Mouse (Mus musculus): ENCODE data around the gene Zfp503. TPM values are rescaled to one million over a fixed set of nuclear protein-coding genes. Genes with fewer than 3 reads are reported as not detected.
A peak's percentile ranks its signal among the peaks of the same experiment; 100 is the strongest.

The Zfp503 gene
- polyA plus RNA-seq, 2 experiments = 15.3 to 45.1 TPM

DNA sequence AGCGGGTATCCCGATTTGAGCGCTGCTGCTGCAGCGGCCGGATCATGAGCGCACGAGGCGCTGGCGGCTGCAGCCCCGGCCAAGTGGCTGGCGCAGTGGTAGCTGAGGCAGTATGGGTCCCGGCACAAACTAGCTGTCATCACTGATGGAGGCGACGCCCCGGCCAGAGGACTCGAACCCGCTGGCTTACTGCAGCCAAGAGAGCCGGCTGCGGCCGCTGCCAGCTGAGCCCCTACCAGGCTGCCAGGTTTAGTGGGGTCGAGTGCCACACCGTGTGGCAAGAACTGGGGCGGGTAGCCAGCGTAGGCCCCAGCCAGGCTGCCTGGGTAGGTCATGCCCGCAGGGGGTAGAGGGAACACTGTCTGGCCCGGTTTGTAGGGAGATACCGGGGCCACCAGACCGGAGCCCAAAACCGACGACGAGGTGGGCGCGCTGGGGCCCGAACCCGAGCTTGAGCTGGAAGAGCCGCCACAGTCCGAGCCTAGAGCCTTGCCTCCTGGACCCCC is 3.9 kb downstream of the Zfp503 start:
- peak overlapping the region; percentile 95 for H3K9ac ChIP-seq (ENCODE audit: low read depth, low read length, severe bottlenecking)
- H3K4me1 ChIP-seq (ENCODE audit: control insufficient read depth, insufficient read depth, low read length) = peaks cover 21% of the 10 kb centered on the region
- H3K4me3 ChIP-seq (replicated peaks; ENCODE audit: low read length) = peak overlapping the region; percentile 91
- peaks cover 7% of the 10 kb centered on the region; the same call in 1 of the 2 replicates for H3K27me3 ChIP-seq (ENCODE audit: control insufficient read depth, insufficient read depth, low read length)
- WGBS = 1% methylated on average over 35 of the region's 37 CpGs
- DNase-seq (ENCODE audit: low spot score) (no peak), ATAC-seq (ENCODE audit: low FRiP score, low read depth) (no peak)
- peak overlapping the region; percentile 72 for H3K4me2 ChIP-seq (replicated peaks; ENCODE audit: low read depth, low read length, severe bottlenecking)
- H3K36me3 ChIP-seq (ENCODE audit: control insufficient read depth, insufficient read depth, low read length) = peaks cover 34% of the 10 kb centered on the region
- peak overlapping the region; percentile 97 for H3K27ac ChIP-seq (replicated peaks; ENCODE audit: low read depth, low read length)
- H3K9me3 ChIP-seq (ENCODE audit: control insufficient read depth, low read length) = no peaks in the 10 kb centered on the region
- TF ChIP-seq POLR2A (IDR thresholded peaks at IDR 0.05; ENCODE audit: borderline replicate concordance, extremely low read depth, insufficient read depth, insufficient read length) = 0 out of 2 replicates have a peak, but pooled peaks have one; percentile 23

DNA sequence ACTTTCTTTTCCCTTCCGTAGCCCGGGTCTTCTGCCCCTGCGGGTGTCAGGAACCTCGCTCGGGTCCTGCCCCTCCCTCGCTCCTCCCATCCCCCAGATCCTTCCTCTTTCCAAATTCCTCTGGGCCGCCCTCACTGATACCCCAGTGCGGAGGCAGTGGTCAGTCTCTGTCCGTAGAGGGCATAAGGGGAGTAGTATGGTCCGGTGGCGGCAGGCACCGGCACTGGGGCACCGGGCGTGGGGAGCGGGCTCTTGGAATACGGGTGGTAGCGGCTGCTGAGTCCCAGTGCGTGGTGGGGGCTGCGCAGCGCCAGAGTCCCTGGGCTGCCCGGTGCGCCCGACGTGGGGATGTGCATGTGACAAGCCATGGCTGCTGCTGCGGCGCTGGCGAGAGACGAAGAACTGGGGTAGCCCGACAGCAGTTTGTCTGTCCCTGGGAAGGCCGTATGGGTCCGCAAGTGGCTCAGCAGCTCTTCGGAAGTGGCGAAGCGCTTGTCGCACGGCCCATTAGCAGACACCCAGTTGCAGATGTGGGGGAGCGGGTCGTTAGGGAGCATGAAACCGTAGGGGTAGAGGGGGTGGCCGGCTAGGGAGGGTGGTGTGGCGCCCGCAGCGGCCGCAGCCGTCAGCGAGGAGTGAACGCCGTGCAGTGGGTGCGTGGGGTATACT is 4.5 kb downstream of the Zfp503 start:
- WGBS = 2% methylated on average over 48 of the region's 49 CpGs
- peak overlapping the region; percentile 95 for H3K9ac ChIP-seq (ENCODE audit: low read depth, low read length, severe bottlenecking)
- peak overlapping the region; percentile 72 for H3K4me2 ChIP-seq (replicated peaks; ENCODE audit: low read depth, low read length, severe bottlenecking)
- peaks cover 34% of the 10 kb centered on the region for H3K36me3 ChIP-seq (ENCODE audit: control insufficient read depth, insufficient read depth, low read length)
- no peaks in the 10 kb centered on the region for H3K9me3 ChIP-seq (ENCODE audit: control insufficient read depth, low read length)
- no peak for DNase-seq (ENCODE audit: low spot score)
- no peak for ATAC-seq (ENCODE audit: low FRiP score, low read depth)
- H3K27me3 ChIP-seq (ENCODE audit: control insufficient read depth, insufficient read depth, low read length) = peaks cover 3% of the 10 kb centered on the region; the same call in 1 of the 2 replicates
- no peak for TF ChIP-seq POLR2A (IDR thresholded peaks at IDR 0.05; ENCODE audit: borderline replicate concordance, extremely low read depth, insufficient read depth, insufficient read length)
- H3K4me1 ChIP-seq (ENCODE audit: control insufficient read depth, insufficient read depth, low read length) = peaks cover 18% of the 10 kb centered on the region
- peak overlapping the region; percentile 91 for H3K4me3 ChIP-seq (replicated peaks; ENCODE audit: low read length)
- peak overlapping the region; percentile 97 for H3K27ac ChIP-seq (replicated peaks; ENCODE audit: low read depth, low read length)

DNA sequence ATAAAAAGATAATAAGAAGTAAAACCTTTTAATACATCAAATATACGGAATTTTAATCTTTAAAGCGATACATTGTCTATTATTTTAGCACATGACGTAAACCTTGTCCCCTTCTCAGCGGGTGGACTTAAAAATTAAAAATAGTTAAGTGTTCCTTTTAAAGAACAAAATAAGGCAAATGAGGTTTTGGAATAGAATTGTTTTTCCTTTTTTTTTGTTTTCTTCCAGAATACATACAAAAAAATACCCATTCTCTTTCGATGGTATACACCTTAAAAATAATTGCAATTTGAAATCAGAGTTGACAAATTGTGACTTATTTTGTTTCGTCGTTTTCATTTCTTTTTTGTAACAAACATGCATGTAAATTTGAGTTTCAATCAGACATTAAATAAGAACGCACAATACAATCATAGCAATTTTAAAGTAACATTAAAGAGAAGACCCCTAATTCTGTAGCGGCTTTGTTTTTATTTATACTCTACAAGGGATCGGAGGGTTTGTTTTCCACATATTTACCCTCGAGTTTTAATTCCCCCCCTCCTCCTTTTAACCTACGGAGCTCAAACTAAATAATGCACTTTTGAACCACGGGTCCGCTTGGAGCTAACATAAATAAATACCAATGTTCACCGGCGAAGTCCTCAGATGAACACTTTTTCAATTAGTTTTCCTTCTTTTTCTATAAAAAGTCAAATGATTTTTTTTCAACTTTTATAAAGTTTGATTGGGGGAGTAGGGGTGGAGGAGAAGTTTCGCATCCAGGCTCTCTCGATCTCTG is 5.3 kb downstream of the Zfp503 start:
- Histone ChIP-seq H3K27me3 (ENCODE audit: control insufficient read depth, insufficient read depth, low read length) (peaks cover 3% of the 10 kb centered on the region; the same call in 1 of the 2 replicates), H3K9me3 (ENCODE audit: control insufficient read depth, low read length) (no peaks in the 10 kb centered on the region), H3K36me3 (ENCODE audit: control insufficient read depth, insufficient read depth, low read length) (peaks cover 34% of the 10 kb centered on the region), H3K27ac (replicated peaks; ENCODE audit: low read depth, low read length) (peak overlapping the region; percentile 97), H3K9ac (ENCODE audit: low read depth, low read length, severe bottlenecking) (peak overlapping the region; percentile 95), H3K4me3 (replicated peaks; ENCODE audit: low read length) (peak overlapping the region; percentile 91), H3K4me2 (replicated peaks; ENCODE audit: low read depth, low read length, severe bottlenecking) (peak overlapping the region; percentile 83), H3K4me1 (ENCODE audit: control insufficient read depth, insufficient read depth, low read length) (peaks cover 18% of the 10 kb centered on the region)
- DNase-seq (ENCODE audit: low spot score) (no peak), ATAC-seq (ENCODE audit: low FRiP score, low read depth) (no peak)
- 6% methylated on average over 18 of the region's 18 CpGs for WGBS
- TF ChIP-seq POLR2A (IDR thresholded peaks at IDR 0.05; ENCODE audit: borderline replicate concordance, extremely low read depth, insufficient read depth, insufficient read length) = no peak

DNA sequence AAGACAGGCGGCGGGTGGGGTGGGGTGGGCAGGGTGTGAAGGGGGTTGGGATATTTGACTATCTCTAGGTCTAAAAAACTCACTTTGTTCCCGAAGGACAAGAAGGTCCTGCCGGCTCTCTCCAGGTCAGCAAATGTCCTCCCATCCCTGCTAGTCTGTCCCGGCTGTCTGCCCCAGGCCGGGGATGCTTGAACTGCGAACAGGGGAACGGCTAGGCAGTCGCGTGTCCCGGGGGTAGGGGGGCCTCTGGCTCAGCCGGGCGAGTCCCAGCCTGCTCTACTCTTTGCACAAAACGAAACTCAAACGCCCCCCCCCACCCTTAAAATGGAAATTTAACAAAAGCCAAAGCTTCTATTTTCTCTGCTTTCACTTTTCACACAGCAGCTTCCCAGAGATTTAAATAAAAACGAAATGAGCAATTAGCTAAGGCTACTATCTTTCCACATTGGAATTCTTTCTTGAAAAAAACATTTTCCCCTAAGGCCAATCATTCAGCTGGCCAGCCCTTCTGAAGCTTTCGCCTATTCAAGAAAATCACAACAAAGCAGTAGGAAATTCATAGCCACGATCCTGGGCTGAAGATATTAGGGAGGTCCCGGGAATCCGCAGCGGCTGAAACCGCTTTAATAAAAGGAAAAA is 6.0 kb downstream of the Zfp503 start:
- TF ChIP-seq POLR2A (IDR thresholded peaks at IDR 0.05; ENCODE audit: borderline replicate concordance, extremely low read depth, insufficient read depth, insufficient read length) = no peak
- WGBS = 3% methylated on average over 22 of the region's 22 CpGs
- DNase-seq (ENCODE audit: low spot score) (peak; percentile 50), ATAC-seq (ENCODE audit: low FRiP score, low read depth) (no peak)
- Histone ChIP-seq H3K4me3 (replicated peaks; ENCODE audit: low read length) (peak overlapping the region; percentile 47), H3K4me2 (replicated peaks; ENCODE audit: low read depth, low read length, severe bottlenecking) (peak overlapping the region; percentile 83), H3K9ac (ENCODE audit: low read depth, low read length, severe bottlenecking) (peak overlapping the region; percentile 80), H3K9me3 (ENCODE audit: control insufficient read depth, low read length) (no peaks in the 10 kb centered on the region), H3K4me1 (ENCODE audit: control insufficient read depth, insufficient read depth, low read length) (peaks cover 12% of the 10 kb centered on the region; the same call in 1 of the 2 replicates), H3K36me3 (ENCODE audit: control insufficient read depth, insufficient read depth, low read length) (peaks cover 34% of the 10 kb centered on the region), H3K27me3 (ENCODE audit: control insufficient read depth, insufficient read depth, low read length) (peaks cover 3% of the 10 kb centered on the region; the same call in 1 of the 2 replicates), H3K27ac (replicated peaks; ENCODE audit: low read depth, low read length) (peak overlapping the region; percentile 84)
